Mouse (Mus musculus) limb, embryonic 11.5 days (tissue): ENCODE measurements around the gene Nap1l4. TPM values are rescaled to one million over a fixed set of nuclear protein-coding genes. Genes with fewer than 3 reads are reported as not detected.
"Not testable (repeated sequence)": the region's sequence is repeated elsewhere in the genome, so short reads cannot be mapped to it uniquely, and the experiment has no call there.

Experiments
- ATAC-seq: fragments of 200-750 bp; cut with Nextera tagmentation; 2 replicates; pipeline ENCODE4 v1.8.0; 2017; ENCODE audit warnings: low read depth; ENCODE audit not compliant: insufficient number of reproducible peaks, low FRiP score, low TSS enrichment
- DNase-seq: peaks from one replicate; pipeline ENCODE4 v3.0.0-alpha.2; 2015; ENCODE audit warnings: low spot score
- H3K27ac ChIP-seq: fragments of 300-500 bp; sonication (generic); replicated peaks from 2 replicates; pipeline ENCODE4 v1.5.1; 2014; ENCODE audit warnings: low read depth, mild to moderate bottlenecking, low read length
- H3K27me3 ChIP-seq: fragments of 300-500 bp; sonication (generic); 2 replicates; pipeline ENCODE4 v1.6.1; 2014; ENCODE audit warnings: mild to moderate bottlenecking, low read length, mixed read lengths; ENCODE audit not compliant: control insufficient read depth, insufficient read depth
- H3K36me3 ChIP-seq: fragments of 300-500 bp; sonication (generic); 2 replicates; pipeline ENCODE4 v1.6.1; 2014; ENCODE audit warnings: mild to moderate bottlenecking, low read length, moderate library complexity, mixed read lengths; ENCODE audit not compliant: control insufficient read depth, insufficient read depth
- H3K4me1 ChIP-seq: fragments of 300-500 bp; sonication (generic); 2 replicates; pipeline ENCODE4 v1.6.1; 2014; ENCODE audit warnings: low read length, mixed read lengths; ENCODE audit not compliant: control insufficient read depth, insufficient read depth
- H3K4me2 ChIP-seq: fragments of 300-500 bp; sonication (generic); 2 replicates; pipeline ENCODE4 v1.6.1; 2014; ENCODE audit warnings: low read depth, mild to moderate bottlenecking, moderate library complexity; ENCODE audit not compliant: severe bottlenecking
- H3K4me3 ChIP-seq: fragments of 300-500 bp; sonication (generic); 2 replicates; pipeline ENCODE4 v1.5.1; 2014; ENCODE audit warnings: low read depth, low read length
- H3K9ac ChIP-seq: fragments of 300-500 bp; sonication (generic); 2 replicates; pipeline ENCODE4 v1.6.1; 2014; ENCODE audit warnings: mild to moderate bottlenecking, low read length
- H3K9me3 ChIP-seq: fragments of 300-500 bp; sonication (generic); 2 replicates; pipeline ENCODE4 v1.6.1; 2016; ENCODE audit warnings: low read length; ENCODE audit not compliant: control insufficient read depth
- WGBS: fragments of 180-500 bp; shearing (Covaris S2); extraction: QIAGEN DNeasy Blood & Tissue Kit; methylation state at CpG from one replicate; pipeline ENCODE4 v1.1.7; 2014; 5-methylcytosine and 5-hydroxymethylcytosine counted together
- polyA plus RNA-seq: library from polyadenylated mRNA; unstranded; fragments of >200 nt; fragmentation: Nextera tagmentation; extraction: Ambion mirVana; gene quantifications from 2 replicates; pipeline ENCODE4 v1.2.1, GENCODE M21; 2014

Nap1l4 gene
- polyA plus RNA-seq, 1 experiment from 2014 or later, result 194 TPM

- Histone ChIP-seq H3K27me3 (no peaks in the 10 kb centered on the region), H3K4me2 (no peak overlapping the region), H3K4me1 (no peaks in the 10 kb centered on the region), H3K27ac (no peak overlapping the region), H3K36me3 (peaks cover 19% of the 10 kb centered on the region; the same call in 1 of the 2 replicates), H3K4me3 (no peak overlapping the region), H3K9ac (no peak overlapping the region), H3K9me3 (no peaks in the 10 kb centered on the region)
- DNase-seq (no peak), ATAC-seq (no peak)
- 71% methylated on average over 1 of the region's 1 CpGs for WGBS
Measured at GRCm38 (mm10) chr7:143538671-143539070, 10.2 kb downstream of the Nap1l4 start.

GRCm38 (mm10) chr7:143538229-143538628 is 10.7 kb downstream of the Nap1l4 start:
- not testable (repeated sequence) for H3K27me3 ChIP-seq, H3K4me2 ChIP-seq, DNase-seq, H3K4me1 ChIP-seq, H3K9ac ChIP-seq, ATAC-seq, H3K4me3 ChIP-seq, H3K9me3 ChIP-seq, H3K27ac ChIP-seq
- H3K36me3 ChIP-seq, result peaks cover 19% of the 10 kb centered on the region; the same call in 1 of the 2 replicates
- WGBS, result 93% methylated on average over 6 of the region's 6 CpGs

GRCm38 (mm10) chr7:143536251-143536650 is 12.7 kb downstream of the Nap1l4 start:
- DNase-seq (no peak), ATAC-seq (no peak)
- no peak overlapping the region for H3K4me3 ChIP-seq
- no peaks in the 10 kb centered on the region for H3K9me3 ChIP-seq
- no peak overlapping the region for H3K9ac ChIP-seq
- no peak overlapping the region for H3K27ac ChIP-seq
- no peaks in the 10 kb centered on the region for H3K4me1 ChIP-seq
- H3K4me2 ChIP-seq, result no peak overlapping the region
- no peaks in the 10 kb centered on the region for H3K27me3 ChIP-seq
- H3K36me3 ChIP-seq, result peaks cover 27% of the 10 kb centered on the region; the same call in 1 of the 2 replicates
- 91% methylated on average over 3 of the region's 3 CpGs for WGBS

GRCm38 (mm10) chr7:143533284-143533683 is 15.6 kb downstream of the Nap1l4 start:
- H3K4me2 ChIP-seq, result no peak overlapping the region
- ATAC-seq, result no peak
- DNase-seq, result no peak
- 86% methylated on average over 2 of the region's 2 CpGs for WGBS
- no peaks in the 10 kb centered on the region for H3K27me3 ChIP-seq
- H3K36me3 ChIP-seq, result peaks cover 33% of the 10 kb centered on the region
- H3K4me1 ChIP-seq, result no peaks in the 10 kb centered on the region
- H3K9ac ChIP-seq, result no peak overlapping the region
- no peak overlapping the region for H3K4me3 ChIP-seq
- no peak overlapping the region for H3K27ac ChIP-seq
- H3K9me3 ChIP-seq, result no peaks in the 10 kb centered on the region

GRCm38 (mm10) chr7:143532410-143532809 is 16.5 kb downstream of the Nap1l4 start:
- H3K9me3 ChIP-seq, result no peaks in the 10 kb centered on the region
- 94% methylated on average over 1 of the region's 1 CpGs for WGBS
- no peak overlapping the region for H3K9ac ChIP-seq
- no peak overlapping the region for H3K4me3 ChIP-seq
- no peak overlapping the region for H3K4me2 ChIP-seq
- ATAC-seq, result no peak
- H3K27me3 ChIP-seq, result no peaks in the 10 kb centered on the region
- no peaks in the 10 kb centered on the region for H3K4me1 ChIP-seq
- peaks cover 36% of the 10 kb centered on the region for H3K36me3 ChIP-seq
- no peak for DNase-seq
- no peak overlapping the region for H3K27ac ChIP-seq

DNA sequence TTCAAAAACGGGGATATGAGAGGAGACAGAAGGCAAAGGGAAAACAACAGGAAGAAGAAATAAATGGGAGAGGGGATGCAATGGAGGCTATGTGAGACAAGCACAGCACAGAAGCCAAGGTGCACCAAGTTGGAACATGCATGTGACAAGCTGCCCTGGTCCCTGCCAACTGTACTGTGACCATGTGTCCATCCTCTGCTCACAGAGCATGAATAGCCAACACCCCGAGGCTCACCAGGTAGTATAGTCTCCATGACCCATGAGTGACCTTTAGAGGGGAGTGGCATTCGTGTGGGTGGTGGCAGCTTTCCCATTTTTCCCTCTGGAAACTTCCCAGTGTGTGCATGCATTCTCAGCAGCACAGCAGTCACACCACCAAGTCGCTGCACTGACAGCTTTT is 29.6 kb downstream of the Nap1l4 start:
- Histone ChIP-seq H3K4me2 (no peak overlapping the region), H3K27me3 (no peaks in the 10 kb centered on the region), H3K4me3 (no peak overlapping the region), H3K27ac (no peak overlapping the region), H3K36me3 (peaks cover 43% of the 10 kb centered on the region), H3K9me3 (no peaks in the 10 kb centered on the region), H3K4me1 (no peaks in the 10 kb centered on the region), H3K9ac (no peak overlapping the region)
- WGBS, result 84% methylated on average over 4 of the region's 4 CpGs
- ATAC-seq, result no peak
- no peak for DNase-seq

GRCm38 (mm10) chr7:143514416-143514768 is 34.5 kb downstream of the Nap1l4 start:
- no peaks in the 10 kb centered on the region for H3K4me1 ChIP-seq
- peaks cover 27% of the 10 kb centered on the region for H3K36me3 ChIP-seq
- H3K9ac ChIP-seq, result no peak overlapping the region
- no peaks in the 10 kb centered on the region for H3K27me3 ChIP-seq
- no peak overlapping the region for H3K27ac ChIP-seq
- H3K9me3 ChIP-seq, result no peaks in the 10 kb centered on the region
- H3K4me2 ChIP-seq, result no peak overlapping the region
- WGBS, result 96% methylated on average over 4 of the region's 4 CpGs
- DNase-seq (no peak), ATAC-seq (no peak)
- H3K4me3 ChIP-seq, result no peak overlapping the region

- no peak overlapping the region for H3K4me3 ChIP-seq
- no peaks in the 10 kb centered on the region for H3K4me1 ChIP-seq
- no peaks in the 10 kb centered on the region for H3K9me3 ChIP-seq
- peaks cover 25% of the 10 kb centered on the region for H3K36me3 ChIP-seq
- H3K4me2 ChIP-seq, result no peak overlapping the region
- DNase-seq, result no peak
- WGBS, result 88% methylated on average over 10 of the region's 10 CpGs
- no peak overlapping the region for H3K27ac ChIP-seq
- no peaks in the 10 kb centered on the region for H3K27me3 ChIP-seq
- ATAC-seq, result no peak
- no peak overlapping the region for H3K9ac ChIP-seq
Measured at GRCm38 (mm10) chr7:143513763-143514415, 35.0 kb downstream of the Nap1l4 start.

GRCm38 (mm10) chr7:143511335-143511712 is 37.6 kb downstream of the Nap1l4 start:
- H3K27ac ChIP-seq, result no peak overlapping the region
- no peak overlapping the region for H3K4me3 ChIP-seq
- H3K9me3 ChIP-seq, result no peaks in the 10 kb centered on the region
- DNase-seq, result no peak
- H3K27me3 ChIP-seq, result no peaks in the 10 kb centered on the region
- no peak for ATAC-seq
- peaks cover 17% of the 10 kb centered on the region for H3K36me3 ChIP-seq
- no peaks in the 10 kb centered on the region for H3K4me1 ChIP-seq
- H3K4me2 ChIP-seq, result no peak overlapping the region
- no peak overlapping the region for H3K9ac ChIP-seq
